ENCODE assay signal across 17 mouse cellular contexts in the genomic region with DNA sequence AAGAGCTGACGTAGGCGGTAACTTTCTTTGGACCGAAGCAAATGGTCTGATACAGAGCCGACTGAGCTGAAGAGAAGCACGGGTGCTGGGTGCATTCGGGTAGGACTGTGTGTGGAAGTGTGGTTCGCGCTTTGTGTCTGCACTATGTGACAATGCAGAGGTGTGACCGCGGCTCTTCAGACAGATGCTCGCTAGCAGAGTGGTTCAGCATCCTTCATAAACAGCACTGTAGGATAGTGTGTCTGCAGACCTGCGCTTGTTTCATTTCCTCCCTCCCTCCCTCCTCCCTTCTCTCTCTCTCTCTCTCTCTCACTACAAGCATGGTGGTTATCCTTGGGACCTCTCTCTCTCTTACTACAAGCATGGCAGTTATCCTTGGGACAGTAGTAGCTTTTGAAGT. TPM values are rescaled to one million over a fixed set of nuclear protein-coding genes. Genes with fewer than 3 reads are reported as not detected.
DNase-seq lines count a peak whose midpoint lies in the region; ATAC-seq and TF ChIP-seq lines count a peak whose summit lies in the region.
"Had no signal": no experiment of that assay in that cellular context is flagged by ENCODE, and none has a peak within 500 bp of the region (broad histone marks: within the 10 kb centered on the region; RNA-seq: fewer than 3 reads in every experiment).

No protein-coding gene starts in this region.

- no peak for TF ChIP-seq CTCF in liver, embryonic 14.5 days (IDR thresholded peaks at IDR 0.05; ENCODE audit: low read depth)

- H3K36me3 ChIP-seq in heart, embryonic 12.5 days: peaks cover 36% of the 10 kb centered on the region
- H3K36me3 ChIP-seq in liver, embryonic 14.5 days (replicated peaks; ENCODE audit: control insufficient read depth, insufficient read depth, low read depth): peaks cover 2% of the 10 kb centered on the region; the same call in 1 of the 2 replicates
- H3K36me3 ChIP-seq in midbrain, embryonic 15.5 days (replicated peaks): peaks cover 7% of the 10 kb centered on the region; the same call in 1 of the 2 replicates

- no peak for TF ChIP-seq EP300 in liver, embryonic 14.5 days (IDR thresholded peaks at IDR 0.05; ENCODE audit: low read depth)

- peak; percentile 81 for DNase-seq in heart, adult 11 months
- peak; percentile 68 for DNase-seq in 416B (ENCODE audit: low read depth)
- DNase-seq in T-cell, adult 2 months (ENCODE audit: low spot score): peak; percentile 23
- DNase-seq in liver, embryonic 14.5 days (ENCODE audit: low read depth in 3 of 3, low spot score in 3 of 3): no peak
- DNase-seq in urinary bladder, adult 18-20 months (ENCODE audit: low spot score in 2 of 2): no peak
- DNase-seq: cerebellum, adult 9-10 months; gastrocnemius, postnatal 10 days; kidney, adult 9 months; right cerebral cortex, postnatal 4 days had no signal

- H3K27ac ChIP-seq in heart, embryonic 12.5 days (ENCODE audit: poor library complexity, severe bottlenecking): no peak overlapping the region
- no peak overlapping the region for H3K27ac ChIP-seq in liver, embryonic 14.5 days
- H3K27ac ChIP-seq in midbrain, embryonic 15.5 days: no peak overlapping the region
- H3K27ac ChIP-seq: heart, embryonic 13.5 days; hindbrain, embryonic 12.5 days; midbrain, embryonic 10.5 days had no signal

- H3K9me3 ChIP-seq in heart, embryonic 12.5 days (replicated peaks): no peaks in the 10 kb centered on the region
- H3K9me3 ChIP-seq in liver, embryonic 14.5 days (ENCODE audit: control insufficient read depth, low read length): no peaks in the 10 kb centered on the region
- no peaks in the 10 kb centered on the region for H3K9me3 ChIP-seq in midbrain, embryonic 15.5 days
- H3K9me3 ChIP-seq: heart, embryonic 13.5 days; hindbrain, embryonic 12.5 days; midbrain, embryonic 10.5 days had no signal

- no peak overlapping the region for H3K4me2 ChIP-seq in heart, embryonic 12.5 days
- H3K4me2 ChIP-seq in liver, embryonic 14.5 days (ENCODE audit: low read depth): peak overlapping the region; percentile 18; the same call in 1 of the 2 replicates
- no peak overlapping the region for H3K4me2 ChIP-seq in midbrain, embryonic 15.5 days
- H3K4me2 ChIP-seq: heart, embryonic 13.5 days; hindbrain, embryonic 12.5 days had no signal

- no peaks in the 10 kb centered on the region for H3K4me1 ChIP-seq in heart, embryonic 12.5 days (replicated peaks)
- peaks cover 0 to 5% of the 10 kb centered on the region in 2 experiments; a peak in 2 of 4 replicates for H3K4me1 ChIP-seq in liver, embryonic 14.5 days (replicated peaks; ENCODE audit: control insufficient read depth in 2 of 2, insufficient read depth in 2 of 2, low read length in 1 of 2)
- no peaks in the 10 kb centered on the region for H3K4me1 ChIP-seq in midbrain, embryonic 15.5 days
- H3K4me1 ChIP-seq: heart, embryonic 13.5 days; hindbrain, embryonic 12.5 days; midbrain, embryonic 10.5 days had no signal

- no peak overlapping the region for H3K9ac ChIP-seq in heart, embryonic 12.5 days
- H3K9ac ChIP-seq in liver, embryonic 14.5 days (replicated peaks): no peak overlapping the region
- no peak overlapping the region for H3K9ac ChIP-seq in midbrain, embryonic 15.5 days
- H3K9ac ChIP-seq: heart, embryonic 13.5 days; hindbrain, embryonic 12.5 days had no signal

- no peak overlapping the region for H3K4me3 ChIP-seq in heart, embryonic 12.5 days
- no peak overlapping the region for H3K4me3 ChIP-seq in liver, embryonic 14.5 days (ENCODE audit: insufficient read depth in 1 of 2, low read depth in 2 of 2, low read length in 2 of 2)
- H3K4me3 ChIP-seq in midbrain, embryonic 15.5 days: no peak overlapping the region
- H3K4me3 ChIP-seq: erythroblast, embryonic 14.5 days; heart, embryonic 13.5 days; hindbrain, embryonic 12.5 days; midbrain, embryonic 10.5 days; myocyte had no signal

- ATAC-seq in heart, embryonic 12.5 days (ENCODE audit: insufficient number of reproducible peaks, low FRiP score): no peak
- ATAC-seq in liver, embryonic 14.5 days (ENCODE audit: insufficient read depth): no peak
- no peak for ATAC-seq in erythroid progenitor cell, adult 5-6 weeks (replicated peaks; ENCODE audit: low FRiP score, poor library complexity, severe bottlenecking)
- no peak for ATAC-seq in midbrain, embryonic 15.5 days (replicated peaks)

- H3K27me3 ChIP-seq in heart, embryonic 12.5 days (replicated peaks): no peaks in the 10 kb centered on the region
- no peaks in the 10 kb centered on the region for H3K27me3 ChIP-seq in liver, embryonic 14.5 days (ENCODE audit: control insufficient read depth, insufficient read depth, low read length)
- H3K27me3 ChIP-seq in midbrain, embryonic 15.5 days (replicated peaks): no peaks in the 10 kb centered on the region
- H3K27me3 ChIP-seq: heart, embryonic 13.5 days; hindbrain, embryonic 12.5 days had no signal

- whole genome bisulfite sequencing in heart, embryonic 12.5 days: 83% methylated on average over 12 of the region's 12 CpGs
- WGBS in liver, embryonic 14.5 days (ENCODE audit: insufficient replicate concordance): 56% methylated on average over 12 of the region's 12 CpGs
- 93% methylated on average over 12 of the region's 12 CpGs for WGBS in midbrain, embryonic 15.5 days

RNA-seq across cellular contexts. Expression of a gene that starts 12.6 kb away (rescaled TPM):
- 18.5 and 21.1 TPM in 2 replicates for polyA plus RNA-seq in heart, embryonic 12.5 days (2016; fragmentation: Nextera tagmentation; extraction: Ambion mirVana)
- polyA plus RNA-seq in liver, embryonic 14.5 days (2012; rRNA removed): 4.2 and 4.9 TPM in 2 replicates
- polyA plus RNA-seq in liver, embryonic 14.5 days (2014; fragmentation: Nextera tagmentation; extraction: Ambion mirVana): 4.5 and 5.9 TPM in 2 replicates
- 24.5 and 28.9 TPM in 2 replicates for total RNA-seq in erythroid progenitor cell, adult 5-6 weeks (2015; ENCODE audit: low replicate concordance)
- 20.0 and 28.2 TPM in 2 replicates for total RNA-seq in erythroid progenitor cell, adult 5-6 weeks (2017; ENCODE audit: low replicate concordance)
- polyA plus RNA-seq in midbrain, embryonic 15.5 days (2015; fragmentation: Nextera tagmentation; extraction: Ambion mirVana): 22.0 and 22.1 TPM in 2 replicates

Comparison
In these comparisons a context has a peak if more than half of its experiments do, and no peak if none do; other contexts are left out.
1. DNase-seq: peak in heart, adult 11 months (single experiment), 416B (single experiment) and T-cell, adult 2 months (single experiment); none in liver, embryonic 14.5 days (0 of 3) and urinary bladder, adult 18-20 months (0 of 2).